Mouse (Mus musculus) ES-E14 (cell line): ENCODE data around the gene Prr36.

ENCODE experiments used
- MAFK ChIP-seq: IDR thresholded peaks from 2 replicates; pipeline ENCODE4 v1.6.1; 2014; ENCODE audit warnings: mild to moderate bottlenecking, low read depth, low read length, inconsistent platforms; ENCODE audit not compliant: insufficient read depth
- ZC3H11A ChIP-seq: IDR thresholded peaks from 2 replicates; pipeline ENCODE4 v1.6.1; 2012; ENCODE audit warnings: low read depth, mild to moderate bottlenecking, inconsistent platforms, low read length, borderline replicate concordance
- ZNF384 ChIP-seq: IDR thresholded peaks from 2 replicates; pipeline ENCODE4 v1.6.1; 2012; ENCODE audit warnings: low read depth, low read length, inconsistent platforms

DNA sequence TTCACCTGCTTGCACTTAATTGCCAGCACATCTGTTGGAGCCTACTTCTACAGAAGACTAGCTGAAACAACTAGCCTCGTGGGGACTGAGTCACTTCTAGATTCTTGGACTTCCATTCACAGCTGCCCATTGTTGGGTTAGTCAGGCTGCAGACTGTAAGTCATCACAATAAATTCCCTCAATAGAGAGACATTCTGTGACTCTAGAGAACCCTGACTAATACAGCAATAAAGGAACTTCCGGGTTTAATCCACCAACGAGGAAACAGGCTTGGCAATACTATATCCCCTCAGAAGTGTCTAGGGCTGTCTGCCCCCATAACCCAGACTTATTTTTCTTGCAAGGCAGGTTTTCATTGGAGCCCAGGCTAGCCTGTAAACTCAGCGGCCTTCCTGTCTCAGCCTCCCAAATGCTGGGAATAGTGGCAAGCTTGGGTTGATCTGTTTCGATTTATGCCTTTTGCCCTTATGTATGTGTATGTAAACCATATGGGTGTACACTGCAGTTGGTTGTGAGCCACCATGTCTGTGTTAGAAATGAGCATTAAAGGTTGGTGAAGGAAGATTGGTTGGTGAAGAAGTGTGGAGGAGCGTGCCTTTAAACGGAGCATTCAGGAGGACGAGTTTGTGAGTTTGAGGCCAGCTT is 35.0 kb upstream of the Prr36 start:
- TF ChIP-seq ZNF384, result no peak
- TF ChIP-seq ZC3H11A, result no peak
- TF ChIP-seq MAFK, result no peak
